Mouse (Mus musculus) kidney, adult 2 months (tissue): ENCODE data around the gene Dhodh.

ENCODE experiments used
- CTCF ChIP-seq: fragments of 200-500 bp; conservative IDR thresholded peaks from 2 replicates; pipeline ENCODE4 v1.5.1; 2011; ENCODE audit warnings: low read depth, mild to moderate bottlenecking, control low read depth, low read length, moderate library complexity, mixed read lengths; ENCODE audit not compliant: insufficient read depth, insufficient read length
- POLR2A ChIP-seq: fragments of 200-500 bp; IDR thresholded peaks from one replicate; pipeline ENCODE4 v1.6.1; 2011; ENCODE audit warnings: low read depth, low read length, control low read depth

DNA sequence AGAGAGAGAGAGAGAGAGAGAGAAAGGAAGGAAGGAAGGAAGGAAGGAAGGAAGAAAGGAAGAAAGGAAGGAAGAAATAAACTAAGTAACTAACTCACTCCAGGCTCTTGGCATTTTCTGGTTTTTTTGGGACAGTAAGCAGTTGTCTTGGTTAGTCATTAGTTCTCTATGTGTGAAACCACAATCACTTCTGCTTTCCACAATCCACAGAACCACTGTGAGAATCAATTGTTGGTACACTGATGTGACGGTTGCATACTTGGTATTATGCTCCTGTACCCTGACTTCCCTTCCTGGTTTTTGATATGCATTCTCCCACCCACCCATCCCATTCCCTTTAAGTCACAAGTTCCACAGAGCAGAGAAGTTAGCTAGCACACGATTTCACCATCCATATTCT lies 44.6 kb downstream of the Dhodh start:
- TF ChIP-seq CTCF (no peak), POLR2A (no peak)
